Mouse (Mus musculus) thymus, postnatal 10 days (tissue): ENCODE measurements at regions not wholly inside any gene's neighbourhood (a gene's known extent, or its start where the extent isn't known, plus 50 kb on each side); places are given as distances from the start of the nearest gene placed in this dataset.

Experiments used
- DNase-seq, 2 experiments: peaks; one replicate each; pipeline ENCODE4 v3.0.0; 2021; ENCODE audit warnings: low spot score in 2 of 2

DNA sequence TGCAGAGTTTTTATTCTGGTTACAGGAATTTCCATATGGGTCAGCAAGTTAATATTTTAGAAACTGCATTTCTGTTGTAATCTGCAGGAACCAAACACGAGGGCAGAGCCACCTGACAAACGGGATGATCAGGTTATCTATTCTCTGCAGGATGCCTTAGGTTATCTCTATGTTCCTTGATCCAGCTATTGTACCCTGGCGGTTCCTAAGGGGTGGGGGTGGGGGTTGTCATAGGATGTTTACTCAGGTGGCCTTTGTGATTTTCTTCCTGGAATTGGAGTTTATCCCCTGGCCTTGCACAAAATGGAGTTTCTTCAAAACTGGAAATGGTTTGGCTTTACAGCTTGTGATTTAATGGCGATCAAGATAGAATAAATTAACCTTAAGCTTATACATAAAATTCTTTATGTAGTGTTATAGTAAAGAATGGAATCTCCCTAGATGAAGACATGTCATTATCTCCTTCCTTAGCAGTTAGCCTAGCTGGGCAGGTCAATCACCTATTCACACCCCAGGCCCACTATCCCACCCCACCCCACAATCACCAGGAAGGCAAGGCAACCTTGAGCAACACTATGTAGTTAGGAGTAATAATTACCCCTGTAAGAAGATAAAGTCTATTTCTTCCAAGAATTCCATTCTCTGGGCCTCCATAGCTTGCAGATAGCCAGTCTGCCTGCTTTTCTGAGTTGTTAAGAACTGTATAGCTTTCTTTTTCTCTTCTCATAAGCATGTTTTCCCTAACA is 192.3 kb upstream of the B430218F22Rik start:
- DNase-seq = no peak

DNA sequence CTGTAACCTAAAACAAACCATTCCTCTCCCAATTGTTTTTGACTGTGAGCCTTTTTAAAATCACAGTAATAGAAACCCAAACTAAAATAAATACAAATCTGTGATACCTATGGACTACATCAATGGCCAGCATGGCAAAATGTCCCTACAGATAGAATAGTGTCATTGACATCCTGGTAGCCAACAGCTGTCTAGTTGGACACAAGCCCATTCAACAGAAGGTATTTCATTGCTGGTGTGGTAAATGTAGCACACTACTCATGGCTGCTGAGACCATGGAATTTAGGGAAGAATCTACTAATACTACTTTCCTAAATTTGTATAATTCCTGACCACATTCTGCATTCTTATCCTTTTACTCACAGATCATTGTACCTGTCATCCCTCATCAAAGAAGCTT is 178.3 kb upstream of the B430218F22Rik start:
- no peak for DNase-seq

DNA sequence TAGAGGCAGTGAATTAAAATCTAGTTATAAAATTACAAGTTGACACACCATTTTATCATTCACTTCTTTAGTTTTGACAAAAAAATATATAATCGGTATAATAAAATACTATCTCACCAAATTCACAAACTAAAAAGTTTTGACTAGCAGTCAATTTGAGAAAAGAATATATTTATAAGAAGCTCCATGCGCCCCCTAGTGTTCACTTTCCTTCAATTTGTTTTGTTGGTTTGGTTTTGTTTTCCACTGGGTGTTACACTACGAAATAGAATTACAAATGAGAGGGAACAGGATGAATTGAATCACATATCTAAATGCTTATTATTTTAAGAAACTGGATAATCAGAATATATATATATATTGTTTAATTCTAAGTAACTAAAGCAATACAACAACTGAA is 159.1 kb upstream of the B430218F22Rik start:
- peak in 1 of 2 experiments; percentile 33 for DNase-seq

DNA sequence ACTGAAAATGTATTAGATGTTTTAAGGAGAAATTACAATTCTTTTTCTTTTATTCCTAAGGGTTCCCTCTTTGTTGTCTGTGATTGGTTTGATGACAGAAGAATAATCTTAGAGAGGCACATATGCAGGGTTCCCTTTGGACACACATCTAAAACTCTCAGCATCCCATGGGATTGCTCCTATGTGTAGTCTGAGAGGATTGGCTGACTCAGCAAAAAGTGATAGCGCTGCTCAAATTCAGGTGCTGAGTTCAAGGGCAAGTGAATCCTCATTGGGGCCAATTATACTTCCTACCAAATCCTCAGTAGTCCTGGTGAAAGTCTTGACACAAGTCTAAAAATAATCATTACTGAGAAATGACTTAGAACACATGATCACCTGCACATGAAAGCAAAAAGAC is 148.5 kb upstream of the B430218F22Rik start:
- no peak for DNase-seq

DNA sequence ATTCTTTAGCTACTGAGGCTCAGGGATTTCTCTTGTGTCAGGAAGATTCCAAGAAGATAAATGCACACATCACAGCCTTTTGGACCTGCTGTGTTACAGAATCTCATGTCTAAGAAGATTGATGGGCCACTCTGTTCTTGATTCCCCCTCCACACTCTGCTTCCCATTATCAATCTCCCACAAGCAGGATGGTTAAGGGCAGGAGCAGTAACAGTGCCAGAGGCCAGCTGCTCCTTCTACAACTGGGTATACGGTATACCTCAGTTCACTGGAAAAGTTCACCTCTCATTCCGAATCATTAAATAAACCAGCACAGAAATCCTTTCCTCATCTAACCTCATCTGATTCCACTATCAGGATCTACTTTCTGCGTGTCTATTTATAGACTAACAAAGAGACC is 141.8 kb upstream of the B430218F22Rik start:
- DNase-seq = no peak

DNA sequence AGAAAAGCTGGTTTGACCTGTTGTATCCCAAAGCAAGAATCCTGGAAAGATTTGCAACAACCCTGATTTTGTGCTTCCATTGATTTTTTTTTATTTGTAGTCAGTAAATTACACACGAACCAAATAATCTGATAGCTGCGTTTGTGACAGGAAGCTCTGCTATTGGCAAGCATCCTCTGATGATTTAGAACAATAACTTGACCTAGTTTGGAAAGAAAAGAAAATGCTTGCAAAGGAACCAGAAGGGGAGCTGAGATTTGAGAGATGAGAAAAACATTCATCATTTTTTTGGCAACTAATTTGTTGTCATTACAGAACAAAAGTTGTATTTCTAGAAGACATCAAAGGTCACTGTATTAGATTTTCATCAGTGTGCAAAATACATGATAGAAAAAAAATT is 140.9 kb upstream of the B430218F22Rik start:
- no peak for DNase-seq

DNA sequence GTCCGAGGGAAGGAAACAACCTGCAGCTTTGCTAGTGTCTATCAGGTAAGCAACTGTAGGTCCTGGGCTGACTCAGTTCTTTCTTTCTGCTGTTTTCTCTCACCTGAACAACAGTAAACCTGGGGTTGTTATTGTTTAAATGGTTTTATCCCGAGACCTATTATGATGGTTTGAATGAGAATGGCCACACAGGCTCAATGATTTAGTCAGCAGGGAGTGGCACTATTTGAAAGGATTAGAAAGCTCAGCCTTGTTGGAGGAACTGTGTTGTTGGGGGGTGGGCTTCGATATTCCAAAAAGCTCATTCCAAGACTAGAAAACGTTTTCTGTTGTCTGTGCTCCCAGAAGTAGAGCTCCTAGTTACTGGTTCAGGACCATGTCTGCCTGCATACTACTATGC is 126.8 kb upstream of the B430218F22Rik start:
- DNase-seq = no peak

DNA sequence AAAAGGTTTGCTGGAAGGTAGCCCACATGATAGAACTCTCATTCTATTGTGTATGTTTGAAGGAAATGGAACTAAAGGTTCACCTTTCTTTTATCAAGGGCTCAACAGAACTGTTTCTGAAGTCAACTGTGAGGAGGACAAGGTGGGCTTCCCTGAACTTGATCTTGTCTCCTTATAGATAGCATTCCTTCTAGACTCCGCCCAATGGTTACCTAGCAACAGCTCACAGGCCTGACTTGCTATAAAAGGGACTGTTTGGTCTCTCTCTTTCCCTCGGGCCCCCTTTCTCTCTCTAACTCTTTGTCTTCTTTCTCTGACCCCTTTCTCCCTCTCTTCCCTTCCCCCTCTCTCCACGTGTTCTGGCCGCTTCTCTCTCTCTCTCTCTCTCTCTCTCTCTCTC is 123.5 kb upstream of the B430218F22Rik start:
- DNase-seq = no peak

DNA sequence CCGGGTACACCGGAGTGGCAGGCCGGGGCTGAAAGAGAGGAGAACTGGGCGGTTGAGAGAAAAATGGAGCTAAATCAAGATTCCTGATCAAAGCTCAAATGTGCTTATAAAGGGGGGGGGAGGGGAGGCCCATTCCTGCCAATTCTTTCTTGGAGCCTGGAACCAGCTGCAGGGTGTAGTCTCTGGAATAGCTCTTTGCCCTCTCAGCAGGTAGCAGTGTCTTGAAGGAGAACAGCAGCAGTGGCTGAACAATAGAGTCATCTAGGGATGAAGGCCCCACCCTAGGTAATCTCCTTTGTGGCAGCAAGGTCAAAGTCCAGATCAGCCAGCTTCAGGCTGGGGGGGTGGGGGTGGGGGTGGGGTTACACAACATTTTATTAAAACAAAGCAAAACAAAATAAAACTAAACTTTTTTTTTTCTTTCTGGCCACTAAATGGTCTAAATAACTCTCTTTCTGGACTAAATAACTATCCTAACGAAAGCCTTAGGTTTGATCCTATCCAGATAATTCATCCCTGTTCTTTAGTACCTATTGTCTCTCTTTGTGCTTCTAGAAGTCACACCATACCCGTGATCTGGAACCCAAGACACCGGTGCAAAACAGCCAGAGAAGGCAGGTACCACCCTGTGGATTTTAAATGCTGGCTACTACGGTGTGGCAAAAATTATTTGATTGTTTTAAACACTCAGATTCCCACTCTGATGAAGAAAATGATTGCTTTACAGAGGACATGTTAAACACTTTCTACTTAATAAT is 120.5 kb upstream of the B430218F22Rik start:
- DNase-seq = no peak

DNA sequence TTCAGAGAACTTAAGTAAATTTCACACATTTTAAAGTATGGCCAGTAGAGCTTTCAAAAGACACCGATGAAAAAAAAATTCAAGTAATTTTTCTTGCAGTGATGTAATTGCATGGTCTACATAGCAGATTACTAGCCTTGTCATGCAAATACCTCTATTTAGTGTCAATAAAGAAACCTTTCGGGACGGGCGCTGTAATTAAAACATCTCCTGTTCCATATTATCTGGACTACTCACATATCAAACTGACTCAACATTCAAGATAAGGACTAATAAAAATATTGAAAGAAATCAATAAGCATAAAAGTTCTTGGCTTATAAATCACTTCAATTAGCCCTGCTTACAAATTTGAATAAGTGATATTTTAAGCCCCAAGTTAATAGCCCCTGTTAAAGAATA is 113.5 kb upstream of the B430218F22Rik start:
- DNase-seq = no peak

DNA sequence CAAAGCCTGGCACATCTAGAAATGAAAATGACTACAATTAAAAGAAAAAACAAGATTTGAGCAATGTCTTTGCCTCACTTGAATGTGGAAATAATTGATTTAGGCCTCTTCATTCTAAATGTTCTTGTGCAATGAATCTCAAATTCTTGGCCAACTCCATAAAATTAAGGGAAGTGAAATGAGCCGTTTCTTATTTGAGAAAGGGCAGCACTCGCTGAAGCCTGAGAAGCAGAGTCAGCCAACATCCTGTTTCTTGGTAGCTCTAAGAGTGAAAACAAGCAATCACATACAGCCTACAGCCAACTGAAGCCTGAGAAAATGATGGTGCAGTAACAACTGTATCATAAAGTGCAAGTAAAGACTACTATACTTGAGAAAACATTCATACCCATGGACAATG is 105.5 kb upstream of the B430218F22Rik start:
- DNase-seq = no peak

DNA sequence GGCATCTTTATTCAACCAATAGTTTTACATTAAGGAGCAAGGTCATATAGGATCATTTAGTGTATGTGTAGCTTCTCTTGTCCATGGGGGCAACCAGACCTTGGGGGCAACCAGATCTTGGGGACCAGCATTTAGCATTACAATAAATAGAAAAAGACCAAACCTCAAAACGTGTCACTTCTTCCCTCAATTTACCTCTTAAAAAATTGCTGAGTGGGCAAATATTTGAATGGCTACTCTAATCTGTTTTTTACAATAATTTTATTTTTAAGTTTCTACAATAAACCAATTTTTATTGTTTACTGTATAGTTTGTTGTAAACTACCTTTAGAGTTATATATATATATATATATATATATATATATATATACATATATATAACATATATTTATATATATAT is 92.7 kb upstream of the B430218F22Rik start:
- DNase-seq = no peak

DNA sequence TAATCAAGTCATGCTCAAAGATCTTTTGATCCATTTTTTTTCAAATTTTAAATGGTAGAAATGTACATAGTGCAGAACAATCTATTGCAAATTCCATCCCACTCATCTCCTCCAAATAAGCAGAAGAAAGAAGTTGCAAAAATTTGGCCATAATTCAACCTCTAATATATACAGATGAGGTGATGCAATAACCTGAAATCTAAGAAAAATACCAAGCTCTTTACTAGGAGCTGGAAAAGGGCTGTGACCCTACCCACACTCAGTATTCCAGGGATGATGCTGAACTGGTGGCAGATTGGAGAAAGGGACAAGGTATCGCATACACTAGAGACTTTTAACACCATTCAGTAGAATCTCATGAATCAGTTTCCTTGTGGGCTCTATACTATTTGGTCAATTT is 76.3 kb upstream of the B430218F22Rik start:
- DNase-seq = no peak

DNA sequence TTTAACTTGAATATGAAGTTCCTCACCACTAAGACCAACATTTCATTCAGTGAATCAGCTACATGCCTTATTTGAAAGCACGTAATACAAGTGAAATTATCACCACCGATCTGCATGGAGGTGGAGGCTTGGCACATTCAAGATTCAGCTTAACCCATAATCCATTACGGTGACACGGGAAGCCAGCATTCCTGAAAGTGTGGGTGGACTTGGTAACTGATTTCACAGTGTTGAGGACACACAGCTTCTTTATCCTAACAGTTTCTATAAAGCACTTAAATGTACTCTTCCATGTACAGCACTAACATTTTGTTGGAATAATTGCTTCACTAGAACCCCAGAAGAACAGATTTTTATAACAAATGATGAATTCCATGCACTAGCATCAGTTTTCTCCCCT is 72.8 kb upstream of the B430218F22Rik start:
- no peak for DNase-seq
